Mouse (Mus musculus) stomach, embryonic 15.5 days (tissue): Measurements from ENCODE around the gene Atf4. TPM values are rescaled to one million over a fixed set of nuclear protein-coding genes. Genes with fewer than 3 reads are reported as not detected.
A peak's percentile ranks its signal among the peaks of the same experiment; 100 is the strongest.

Experiments used
- ATAC-seq: fragments of 200-750 bp; cut with Nextera tagmentation; 2 replicates; pipeline ENCODE4 v1.8.0; 2017; ENCODE audit warnings: low read depth, moderate number of reproducible peaks, moderate TSS enrichment; ENCODE audit not compliant: insufficient read depth, low FRiP score
- H3K27ac ChIP-seq: fragments of 300-500 bp; sonication (generic); 2 replicates; pipeline ENCODE4 v1.5.1; 2015; ENCODE audit warnings: mild to moderate bottlenecking, inconsistent platforms
- H3K27me3 ChIP-seq: fragments of 300-500 bp; sonication (generic); replicated peaks from 2 replicates; pipeline ENCODE4 v1.6.1; 2015; ENCODE audit warnings: inconsistent platforms
- H3K36me3 ChIP-seq: fragments of 300-500 bp; sonication (generic); 2 replicates; pipeline ENCODE4 v1.6.1; 2015; ENCODE audit warnings: inconsistent platforms
- H3K4me1 ChIP-seq: fragments of 300-500 bp; sonication (generic); 2 replicates; pipeline ENCODE4 v1.6.1; 2015; ENCODE audit warnings: inconsistent platforms
- H3K4me2 ChIP-seq: fragments of 300-500 bp; sonication (generic); 2 replicates; pipeline ENCODE4 v1.6.1; 2015; ENCODE audit warnings: mild to moderate bottlenecking, inconsistent platforms
- H3K4me3 ChIP-seq: fragments of 300-500 bp; sonication (generic); replicated peaks from 2 replicates; pipeline ENCODE4 v1.5.1; 2015; ENCODE audit warnings: inconsistent platforms
- H3K9ac ChIP-seq: fragments of 300-500 bp; sonication (generic); 2 replicates; pipeline ENCODE4 v1.6.1; 2015; ENCODE audit warnings: inconsistent platforms
- H3K9me3 ChIP-seq: fragments of 300-500 bp; sonication (generic); 2 replicates; pipeline ENCODE4 v1.6.1; 2016; ENCODE audit warnings: inconsistent platforms
- WGBS: fragments of 180-500 bp; shearing (Covaris S2); methylation state at CpG from one replicate; pipeline ENCODE4 v1.1.7; 2015; 5-methylcytosine and 5-hydroxymethylcytosine counted together
- polyA plus RNA-seq: library from polyadenylated mRNA; unstranded; fragments of >200 nt; fragmentation: Nextera tagmentation; extraction: Ambion mirVana; gene quantifications from 2 replicates; pipeline ENCODE4 v1.2.1, GENCODE M21; 2015

The Atf4 gene
- polyA plus RNA-seq, 1 experiment from 2014 or later = 133 TPM

GRCm38 (mm10) chr15:80254207-80254606 lies 777 bp upstream of the Atf4 start:
- 28% methylated on average over 6 of the region's 6 CpGs for WGBS
- Histone ChIP-seq H3K27ac (peak overlapping the region; percentile 97), H3K4me3 (peak overlapping the region; percentile 97), H3K4me2 (peak overlapping the region; percentile 84), H3K36me3 (peaks cover 32% of the 10 kb centered on the region), H3K9me3 (no peaks in the 10 kb centered on the region), H3K27me3 (no peaks in the 10 kb centered on the region), H3K9ac (peak overlapping the region; percentile 21; the same call in 1 of the 2 replicates), H3K4me1 (peaks cover 30% of the 10 kb centered on the region)
- no peak for ATAC-seq

- H3K27me3 ChIP-seq = no peaks in the 10 kb centered on the region
- peaks cover 31% of the 10 kb centered on the region for H3K4me1 ChIP-seq
- peak overlapping the region; percentile 97 for H3K4me3 ChIP-seq
- H3K9me3 ChIP-seq = no peaks in the 10 kb centered on the region
- WGBS = under 1% methylated on average over 48 of the region's 51 CpGs
- peak overlapping the region; percentile 100 for H3K9ac ChIP-seq
- peak; percentile 20 for ATAC-seq
- H3K27ac ChIP-seq = peak overlapping the region; percentile 97
- H3K36me3 ChIP-seq = peaks cover 25% of the 10 kb centered on the region
- H3K4me2 ChIP-seq = peak overlapping the region; percentile 84
These were observed 700 bp downstream of the Atf4 start for GRCm38 (mm10) chr15:80255646-80256121.

- H3K9ac ChIP-seq = peak overlapping the region; percentile 100
- peak overlapping the region; percentile 97 for H3K27ac ChIP-seq
- no peak for ATAC-seq
- peak overlapping the region; percentile 84 for H3K4me2 ChIP-seq
- WGBS = 6% methylated on average over 16 of the region's 16 CpGs
- H3K4me1 ChIP-seq = peaks cover 31% of the 10 kb centered on the region
- no peaks in the 10 kb centered on the region for H3K27me3 ChIP-seq
- no peaks in the 10 kb centered on the region for H3K9me3 ChIP-seq
- H3K4me3 ChIP-seq = peak overlapping the region; percentile 97
- peaks cover 23% of the 10 kb centered on the region for H3K36me3 ChIP-seq
These were observed 1.3 kb downstream of the Atf4 start for GRCm38 (mm10) chr15:80256242-80256641.

- H3K9ac ChIP-seq = peak overlapping the region; percentile 100
- peaks cover 32% of the 10 kb centered on the region for H3K4me1 ChIP-seq
- peak overlapping the region; percentile 97 for H3K27ac ChIP-seq
- H3K4me2 ChIP-seq = peak overlapping the region; percentile 84
- no peak for ATAC-seq
- H3K4me3 ChIP-seq = peak overlapping the region; percentile 97
- no peaks in the 10 kb centered on the region for H3K9me3 ChIP-seq
- H3K27me3 ChIP-seq = no peaks in the 10 kb centered on the region
- peaks cover 23% of the 10 kb centered on the region for H3K36me3 ChIP-seq
- WGBS = 48% methylated on average over 12 of the region's 12 CpGs
These were observed 1.9 kb downstream of the Atf4 start for GRCm38 (mm10) chr15:80256656-80257601.

GRCm38 (mm10) chr15:80257602-80258239 lies 2.7 kb downstream of the Atf4 start:
- Histone ChIP-seq H3K4me2 (peak overlapping the region; percentile 84), H3K27ac (peak overlapping the region; percentile 97), H3K9ac (0 out of 2 replicates have a peak overlapping the region, but pooled peaks have one; percentile 8), H3K4me3 (no peak overlapping the region), H3K9me3 (no peaks in the 10 kb centered on the region), H3K27me3 (no peaks in the 10 kb centered on the region), H3K4me1 (peaks cover 36% of the 10 kb centered on the region), H3K36me3 (peaks cover 23% of the 10 kb centered on the region)
- WGBS = 17% methylated on average over 4 of the region's 4 CpGs
- ATAC-seq = no peak

- no peak overlapping the region for H3K9ac ChIP-seq
These were observed 3.5 kb downstream of the Atf4 start for GRCm38 (mm10) chr15:80258240-80259170.

GRCm38 (mm10) chr15:80259406-80260045 lies 4.5 kb downstream of the Atf4 start:
- Histone ChIP-seq H3K4me2 (no peak overlapping the region), H3K9ac (no peak overlapping the region), H3K27ac (peak overlapping the region; percentile 97; the same call in 1 of the 2 replicates), H3K36me3 (peaks cover 23% of the 10 kb centered on the region), H3K4me1 (peaks cover 40% of the 10 kb centered on the region), H3K27me3 (no peaks in the 10 kb centered on the region), H3K9me3 (no peaks in the 10 kb centered on the region), H3K4me3 (no peak overlapping the region)
- ATAC-seq = no peak
- 72% methylated on average over 8 of the region's 8 CpGs for WGBS

More at GRCm38 (mm10) chr15:80258240-80259170, 3.5 kb downstream of the Atf4 start:
- ATAC-seq = no peak
- peak overlapping the region; percentile 84; the same call in 1 of the 2 replicates for H3K4me2 ChIP-seq
- H3K27me3 ChIP-seq = no peaks in the 10 kb centered on the region
- H3K4me3 ChIP-seq = no peak overlapping the region
- no peaks in the 10 kb centered on the region for H3K9me3 ChIP-seq
- H3K36me3 ChIP-seq = peaks cover 23% of the 10 kb centered on the region
- H3K4me1 ChIP-seq = peaks cover 44% of the 10 kb centered on the region
- peak overlapping the region; percentile 97 for H3K27ac ChIP-seq
- 49% methylated on average over 11 of the region's 11 CpGs for WGBS

- Histone ChIP-seq H3K4me3 (no peak overlapping the region), H3K36me3 (peaks cover 23% of the 10 kb centered on the region), H3K4me2 (no peak overlapping the region), H3K27me3 (no peaks in the 10 kb centered on the region), H3K4me1 (peaks cover 40% of the 10 kb centered on the region), H3K27ac (no peak overlapping the region), H3K9me3 (no peaks in the 10 kb centered on the region), H3K9ac (no peak overlapping the region)
- WGBS = 7% methylated on average over 3 of the region's 3 CpGs
- ATAC-seq = no peak
These were observed 5.7 kb downstream of the Atf4 start for GRCm38 (mm10) chr15:80260677-80261076.

GRCm38 (mm10) chr15:80261100-80261499 lies 6.1 kb downstream of the Atf4 start:
- H3K27me3 ChIP-seq = no peaks in the 10 kb centered on the region
- 82% methylated on average over 7 of the region's 7 CpGs for WGBS
- no peak overlapping the region for H3K27ac ChIP-seq
- peaks cover 23% of the 10 kb centered on the region for H3K36me3 ChIP-seq
- no peak overlapping the region for H3K9ac ChIP-seq
- no peak overlapping the region for H3K4me2 ChIP-seq
- H3K4me3 ChIP-seq = no peak overlapping the region
- peaks cover 40% of the 10 kb centered on the region for H3K4me1 ChIP-seq
- no peaks in the 10 kb centered on the region for H3K9me3 ChIP-seq
- ATAC-seq = no peak

- under 1% methylated on average over 66 of the region's 66 CpGs for WGBS
- ATAC-seq = peak; percentile 90
- peak within 1 kb of the TSS; percentile 56 for H3K27ac ChIP-seq
- H3K9ac ChIP-seq = peak within 1 kb of the TSS; percentile 74
- no peaks in the 10 kb centered on the region for H3K9me3 ChIP-seq
- H3K36me3 ChIP-seq = 0 out of 2 replicates have a peak, but pooled peaks cover 4% of the 10 kb centered on the region
- H3K4me3 ChIP-seq = peak within 1 kb of the TSS; percentile 86
- peaks cover 20% of the 10 kb centered on the region for H3K4me1 ChIP-seq
- peak within 1 kb of the TSS; percentile 85 for H3K4me2 ChIP-seq
- H3K27me3 ChIP-seq = no peaks in the 10 kb centered on the region
These were observed 8.9 kb downstream of the Atf4 start, which contains the start of gene Rps19bp1 for GRCm38 (mm10) chr15:80263610-80264575. Gene Rps19bp1, minus strand, starts transcription at chr15:80264315.
